In the genomic region with DNA sequence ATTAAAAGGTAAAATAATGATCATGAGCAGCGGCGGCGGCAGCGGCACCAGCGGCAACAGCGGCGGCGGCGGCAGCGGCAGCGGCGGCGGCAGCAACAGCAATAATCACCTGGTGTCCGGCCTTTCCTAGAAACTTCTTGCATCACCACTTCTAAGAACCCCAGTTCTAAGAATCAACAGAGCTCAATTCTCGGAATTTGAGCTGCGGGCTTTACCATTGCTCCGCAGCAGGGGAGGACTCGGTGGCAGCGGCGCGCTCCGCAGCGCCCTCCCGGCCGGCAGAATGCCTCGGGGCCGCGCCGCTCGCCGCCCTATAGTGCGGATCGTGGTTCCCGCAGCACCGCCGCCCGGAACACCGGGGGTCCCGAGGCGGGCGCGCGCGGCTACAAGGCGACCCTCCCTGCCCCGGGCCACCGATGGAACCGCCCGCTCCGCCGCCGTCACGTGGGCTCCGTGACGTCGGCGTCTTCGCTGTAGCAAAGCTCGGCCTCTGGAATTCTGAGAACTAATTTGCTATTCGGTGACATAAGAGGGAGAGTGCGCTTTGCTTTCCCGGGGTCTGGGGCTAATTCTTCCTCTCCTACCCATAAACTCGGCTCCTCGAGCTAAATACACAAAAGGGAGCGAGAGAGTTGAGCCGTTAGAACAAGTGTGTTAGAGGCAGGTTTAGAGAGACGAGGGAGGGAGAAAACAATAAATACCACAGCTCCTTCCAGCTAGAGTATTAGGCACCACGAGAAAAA, we compare ENCODE assay signal across 8 mouse cellular contexts. TPM values are rescaled to one million over a fixed set of nuclear protein-coding genes. Genes with fewer than 3 reads are reported as not detected.
DNase-seq lines count a peak whose midpoint lies in the region; ATAC-seq and TF ChIP-seq lines count a peak whose summit lies in the region.

A gene (plus strand): TSS at position 17 of the 743 bp plus-strand sequence.
A gene (minus strand): TSS at position 387 of the 743 bp plus-strand sequence.

- intact Hi-C loops in gastrocnemius, postnatal 14 days (cut with DNase I; ENCODE audit: low total_unique reads) = no loop called here

- peak within 1 kb of the TSS; percentile 45 for H3K4me3 ChIP-seq in cortical plate, adult 2 months (ENCODE audit: insufficient read depth, low read length)
- H3K4me3 ChIP-seq in megakaryocyte, embryonic 14.5 days (replicated peaks) = peak within 1 kb of the TSS; percentile 92

- H3K27ac ChIP-seq in cortical plate, adult 2 months (ENCODE audit: insufficient read depth, low read length) = peak within 1 kb of the TSS; percentile 100

- H3K9me3 ChIP-seq in megakaryocyte, embryonic 14.5 days = no peaks in the 10 kb centered on the region

- H3K36me3 ChIP-seq in megakaryocyte, embryonic 14.5 days (replicated peaks; ENCODE audit: low read length) = no peaks in the 10 kb centered on the region

- TF ChIP-seq CTCF in cortical plate, adult 2 months (IDR thresholded peaks at IDR 0.05; ENCODE audit: extremely low read depth, insufficient read depth, low read length) = no peak

- peak; percentile 96 for DNase-seq in adipocyte (ENCODE audit: low spot score)
- peak; percentile 86 for DNase-seq in gastrocnemius, postnatal 14 days
- peak; percentile 61 to 82 for DNase-seq in left cerebral cortex, adult 9 months (ENCODE audit: low spot score in 2 of 2)
- DNase-seq in right cerebral cortex, adult 2 months (ENCODE audit: low spot score in 2 of 2) = peak; percentile 78 to 90
- DNase-seq in urinary bladder, postnatal 10 days (ENCODE audit: low spot score) = peak; percentile 47

- peaks cover under 1% of the 10 kb centered on the region; the same call in 1 of the 2 replicates for H3K4me1 ChIP-seq in cortical plate, adult 2 months (ENCODE audit: control insufficient read depth, insufficient read depth, low read length)
- H3K4me1 ChIP-seq in megakaryocyte, embryonic 14.5 days = peaks cover 43% of the 10 kb centered on the region

- peak; percentile 59 for ATAC-seq in inflammation-experienced regulatory T-cells, adult 6 months

- peak; percentile 96 for TF ChIP-seq POLR2A in cortical plate, adult 2 months (IDR thresholded peaks at IDR 0.05; ENCODE audit: extremely low read depth, insufficient read depth, low read length)

- H3K27me3 ChIP-seq in megakaryocyte, embryonic 14.5 days (replicated peaks) = peaks cover 7% of the 10 kb centered on the region

RNA-seq across cellular contexts. Expression of the first gene that starts in this region (rescaled TPM):
- polyA plus RNA-seq in cortical plate, adult 2 months (2012; rRNA removed) = not detected in 2 replicates
- total RNA-seq in gastrocnemius, postnatal 14 days (2021) = not detected
- polyA plus RNA-seq in inflammation-experienced regulatory T-cells, adult 6 months (2017; shearing (Covaris generic)) = not detected
- not detected in 2 replicates for polyA plus RNA-seq in megakaryocyte, embryonic 14.5 days (2012; ENCODE audit: insufficient read depth, low replicate concordance)

RNA-seq across cellular contexts. Expression of the second gene that starts in this region (rescaled TPM):
- polyA plus RNA-seq in cortical plate, adult 2 months (2012; rRNA removed) = 16.2 and 19.8 TPM in 2 replicates
- 10 to 100 TPM; 26.0 to 49.8 TPM for total RNA-seq in gastrocnemius, postnatal 14 days (2021)
- polyA plus RNA-seq in inflammation-experienced regulatory T-cells, adult 6 months (2017; shearing (Covaris generic)) = 10 to 100 TPM in 2 of 3 experiments, 1 to 10 TPM in 1; 8.4 to 28.5 (median 10.2) TPM
- polyA plus RNA-seq in megakaryocyte, embryonic 14.5 days (2012; ENCODE audit: insufficient read depth, low replicate concordance) = 1.2 and 3.5 TPM in 2 replicates

Comparison
In these comparisons a context has a peak if more than half of its experiments do, and no peak if none do; other contexts are left out.
1. Peak in every context shown above with its lines: DNase-seq, ATAC-seq, H3K4me3 ChIP-seq and H3K27ac ChIP-seq.